Mouse (Mus musculus) WW6 (cell line): ENCODE results near the gene C1qtnf7.

Experiments
- DNase-seq: peaks from one replicate; pipeline ENCODE4 v3.0.0-alpha.2; 2013; ENCODE audit warnings: low read depth, low spot score

C1qtnf7 gene

DNA sequence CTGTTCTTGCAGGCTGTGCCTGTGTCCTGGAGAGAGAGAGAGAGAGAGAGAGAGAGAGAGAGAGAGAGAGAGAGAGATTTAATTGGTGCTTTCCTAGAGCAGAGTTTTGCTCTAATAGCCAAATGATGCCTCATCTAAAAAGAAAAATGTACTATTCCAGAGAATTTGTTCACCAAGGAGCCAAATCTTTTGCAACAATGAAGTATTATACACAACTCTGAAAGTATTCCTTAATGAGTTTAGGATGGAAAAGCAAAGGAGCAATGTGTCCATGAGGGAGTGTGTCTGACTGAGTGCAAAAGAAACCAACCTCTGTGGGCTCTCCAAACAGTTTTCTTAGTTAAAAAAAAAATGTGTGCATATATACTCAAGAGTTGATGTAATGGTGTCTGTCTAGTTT, 24.5 kb downstream of the C1qtnf7 start:
- no peak for DNase-seq

DNA sequence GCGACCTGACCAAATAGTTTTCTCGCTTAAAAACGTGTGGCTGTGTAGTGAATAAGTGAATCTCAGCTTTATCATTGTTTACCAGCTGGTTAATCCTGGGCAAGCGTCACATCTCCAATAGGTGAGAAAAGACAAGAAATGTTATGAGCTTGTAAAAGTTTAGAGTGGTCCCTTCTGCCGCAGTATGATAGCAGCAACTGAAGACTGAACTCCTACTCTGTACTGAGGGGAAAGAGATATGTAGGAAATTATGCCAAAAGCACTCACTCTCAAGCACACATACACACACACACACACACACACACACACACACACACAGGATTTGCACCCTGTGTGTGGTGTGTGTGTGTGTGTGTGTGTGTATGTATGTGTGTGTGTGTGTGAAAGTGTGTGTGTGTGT, 26.2 kb downstream of the C1qtnf7 start:
- no peak for DNase-seq

- DNase-seq = no peak
These were observed 27.0 kb downstream of the C1qtnf7 start for GRCm38 (mm10) chr5:43542246-43542845.

DNA sequence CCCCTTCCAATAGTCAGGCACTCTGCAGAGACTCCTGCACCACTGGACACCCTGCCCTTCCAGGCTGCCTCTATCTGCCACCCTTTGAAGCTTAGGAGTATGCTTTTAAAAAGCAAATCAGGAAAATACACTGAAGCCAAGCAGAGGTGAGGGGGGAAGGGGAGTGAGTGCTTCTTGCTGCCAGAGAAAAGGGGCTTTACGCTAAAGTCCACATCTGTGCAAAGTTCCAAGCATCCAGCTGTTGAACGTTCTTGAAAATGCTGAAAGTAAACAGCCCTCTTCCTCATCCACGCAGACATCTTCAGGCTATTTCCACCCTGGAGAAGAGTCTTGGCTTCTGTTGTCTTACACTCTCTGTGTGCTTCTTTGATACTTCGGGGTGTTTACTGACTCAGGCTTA, 34.6 kb downstream of the C1qtnf7 start:
- DNase-seq = no peak

DNA sequence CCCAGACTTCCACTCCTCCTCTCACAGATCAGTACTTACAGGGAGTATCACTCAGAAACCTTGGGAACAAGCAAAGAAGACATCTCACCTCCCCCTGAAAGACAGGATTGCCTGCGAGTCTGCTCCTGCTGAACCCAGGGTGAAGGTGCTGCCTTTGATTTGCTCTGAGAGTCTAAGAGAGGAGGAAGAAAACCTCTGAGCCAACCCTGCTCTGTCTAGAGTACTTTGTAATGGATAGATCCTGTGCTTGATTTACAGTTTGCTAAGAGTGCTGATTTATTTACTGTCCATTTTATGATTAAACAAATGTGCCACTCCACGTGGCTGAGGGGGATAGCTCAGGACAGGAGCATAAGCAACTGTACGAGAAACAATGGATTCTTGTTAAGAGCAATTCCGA, 35.1 kb downstream of the C1qtnf7 start:
- no peak for DNase-seq

- no peak for DNase-seq
These were observed 39.5 kb downstream of the C1qtnf7 start for GRCm38 (mm10) chr5:43554871-43555270.

- no peak for DNase-seq
These were observed 40.1 kb downstream of the C1qtnf7 start for GRCm38 (mm10) chr5:43555406-43555805.

DNA sequence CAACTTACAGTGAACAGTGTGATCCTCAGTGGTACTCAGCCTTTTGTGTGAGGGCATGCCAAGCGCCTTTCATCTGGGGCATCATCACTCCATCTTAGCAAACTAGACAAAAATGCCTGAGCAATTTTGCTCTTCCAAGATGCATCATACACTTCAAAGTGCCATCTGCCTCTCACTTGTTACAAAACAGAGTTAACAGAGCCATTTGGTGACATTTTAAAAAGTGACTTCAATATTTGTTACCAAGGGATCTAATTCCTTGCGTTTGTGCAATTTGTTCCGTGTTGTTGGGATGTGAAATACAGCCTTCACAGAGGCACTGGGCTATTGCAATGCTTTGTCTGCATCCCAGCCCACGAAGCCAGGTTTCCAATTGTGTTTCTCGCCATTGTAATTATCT, 42.1 kb downstream of the C1qtnf7 start:
- no peak for DNase-seq

DNA sequence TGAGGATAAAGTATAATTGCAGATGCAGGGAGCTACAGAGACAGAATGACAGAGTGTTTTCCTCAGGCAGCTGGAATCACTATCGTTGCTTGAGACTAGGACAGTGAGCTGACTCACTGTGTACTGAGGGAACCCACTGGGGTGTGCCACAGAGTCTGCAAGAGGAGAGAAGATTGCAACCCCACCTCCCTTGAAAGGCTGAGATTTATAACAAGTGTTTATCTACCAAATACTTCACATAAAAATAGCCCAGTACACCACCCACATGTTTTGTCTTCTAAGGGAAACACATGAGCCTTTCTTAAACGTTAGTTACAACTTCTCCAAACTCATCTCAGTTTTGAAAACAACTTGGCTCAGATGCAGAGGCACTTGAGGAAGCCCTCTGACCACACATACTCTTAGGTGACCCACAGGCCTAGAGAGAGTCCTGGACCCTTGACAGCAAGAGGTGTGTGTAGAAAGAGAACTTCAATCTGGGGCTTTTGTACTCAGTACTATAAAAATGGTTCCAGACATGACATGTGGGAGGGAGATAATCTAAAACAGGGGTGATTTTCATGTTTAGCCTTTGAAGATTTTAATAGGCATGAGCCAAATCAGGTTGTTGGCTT, 46.4 kb downstream of the C1qtnf7 start:
- no peak for DNase-seq

GRCm38 (mm10) chr5:43569720-43570359, 54.5 kb downstream of the C1qtnf7 start:
- no peak for DNase-seq

- DNase-seq = no peak
These were observed 67.5 kb downstream of the C1qtnf7 start for GRCm38 (mm10) chr5:43582876-43583275.

DNA sequence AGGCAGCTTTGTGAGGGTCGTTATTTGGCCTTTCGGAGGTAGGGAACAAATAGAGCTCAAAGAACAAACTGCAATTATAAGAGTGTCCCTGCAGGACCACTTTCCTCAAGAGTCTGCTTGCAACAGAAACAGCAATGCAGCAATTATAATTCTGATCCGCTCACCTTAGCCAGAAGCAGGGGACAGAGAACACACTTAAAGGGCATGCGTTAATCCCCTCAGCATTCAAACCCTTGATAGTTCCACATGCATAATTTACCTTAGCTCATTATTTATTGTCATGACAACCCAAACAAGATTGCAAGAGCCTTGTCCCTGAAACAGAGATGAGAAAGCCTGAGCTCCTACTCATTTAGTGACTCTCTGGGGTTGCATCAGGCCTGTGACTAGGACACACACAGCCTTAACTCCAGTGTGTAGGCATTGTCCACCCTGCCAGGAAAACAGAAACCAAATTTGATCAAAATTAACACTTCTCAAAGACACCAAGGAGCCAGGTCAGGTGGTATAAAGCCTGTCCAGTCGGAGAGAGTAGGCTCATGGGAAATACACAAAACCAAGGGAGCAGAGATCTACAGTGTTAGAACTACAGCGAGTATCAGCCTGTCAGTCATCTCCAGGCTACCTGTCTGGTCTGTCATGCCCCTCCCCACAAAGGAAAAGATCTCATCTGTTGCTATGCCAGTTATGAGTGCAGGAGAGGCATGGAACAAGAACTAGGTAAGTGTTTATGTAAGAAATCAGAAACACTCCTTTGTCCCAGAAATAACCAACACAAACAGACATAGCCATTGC, 68.2 kb downstream of the C1qtnf7 start:
- DNase-seq = no peak

- no peak for DNase-seq
These were observed 69.1 kb downstream of the C1qtnf7 start for GRCm38 (mm10) chr5:43584464-43584863.

GRCm38 (mm10) chr5:43585406-43586245, 70.3 kb downstream of the C1qtnf7 start:
- no peak for DNase-seq

DNA sequence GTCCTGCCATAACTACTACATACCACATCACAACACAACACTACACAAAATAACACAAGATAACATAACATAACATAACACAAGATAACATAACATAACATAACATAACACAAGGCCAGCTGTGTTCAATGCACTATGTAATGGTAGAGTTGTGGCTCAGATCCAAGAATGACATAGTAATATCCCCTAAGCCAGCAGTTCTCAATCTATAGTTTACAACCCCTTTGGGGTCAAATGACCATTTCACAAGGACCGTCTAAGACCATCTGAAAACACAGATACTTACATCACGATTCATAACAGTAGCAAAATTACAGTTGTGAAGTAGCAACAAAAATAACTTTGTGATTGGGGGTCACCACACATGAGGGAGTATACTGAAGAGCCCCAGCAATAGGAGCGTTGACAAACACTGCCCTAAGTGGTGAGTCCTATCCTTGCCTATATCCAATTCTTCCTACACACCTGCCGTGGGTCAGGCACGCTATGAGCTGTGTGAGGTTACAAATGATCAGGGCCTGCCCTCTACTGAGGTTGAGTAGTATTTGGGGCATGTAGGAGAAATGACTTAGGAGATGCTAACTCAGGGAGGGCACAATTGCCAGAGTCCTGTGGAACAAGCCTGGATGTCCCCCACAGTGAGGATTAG, 73.6 kb downstream of the C1qtnf7 start:
- DNase-seq = no peak

DNA sequence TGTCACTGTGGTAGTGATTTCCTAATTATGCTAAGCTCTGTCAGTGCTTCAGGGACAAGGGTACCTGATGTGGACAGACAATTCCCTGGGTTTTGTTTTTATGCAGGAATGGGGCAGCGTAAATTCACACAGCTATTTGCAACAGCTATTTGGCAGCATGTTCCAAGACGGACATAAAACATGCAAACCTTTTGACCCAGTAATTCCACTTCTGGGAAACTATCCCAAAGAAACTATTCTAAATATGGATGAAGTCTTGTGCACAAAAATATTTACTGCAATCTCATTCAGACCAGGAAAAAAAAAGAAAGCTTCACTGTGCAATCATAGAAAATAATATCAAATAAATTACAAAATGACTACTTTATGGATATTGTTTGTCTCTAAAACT, 74.1 kb downstream of the C1qtnf7 start:
- no peak for DNase-seq

DNA sequence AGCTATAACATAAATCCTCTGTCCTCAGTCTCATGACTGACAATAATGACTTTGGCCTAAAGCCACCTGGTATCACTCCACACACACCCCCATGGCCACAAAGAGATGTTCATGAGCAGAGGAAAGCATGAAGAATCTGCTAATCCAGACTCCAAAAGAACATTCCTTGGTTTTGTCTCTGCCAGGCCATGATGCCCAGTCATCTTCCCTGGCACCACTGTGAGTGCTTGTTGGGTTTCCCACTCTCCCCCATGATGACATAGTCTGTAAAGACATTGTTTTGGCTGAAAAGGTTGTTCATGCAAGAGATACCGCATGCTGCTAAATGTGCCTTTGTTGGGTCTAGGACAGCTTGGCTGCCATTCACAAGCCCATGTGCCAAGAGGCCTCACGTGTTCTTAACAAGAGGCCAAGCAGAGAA, 75.0 kb downstream of the C1qtnf7 start:
- DNase-seq = no peak

DNA sequence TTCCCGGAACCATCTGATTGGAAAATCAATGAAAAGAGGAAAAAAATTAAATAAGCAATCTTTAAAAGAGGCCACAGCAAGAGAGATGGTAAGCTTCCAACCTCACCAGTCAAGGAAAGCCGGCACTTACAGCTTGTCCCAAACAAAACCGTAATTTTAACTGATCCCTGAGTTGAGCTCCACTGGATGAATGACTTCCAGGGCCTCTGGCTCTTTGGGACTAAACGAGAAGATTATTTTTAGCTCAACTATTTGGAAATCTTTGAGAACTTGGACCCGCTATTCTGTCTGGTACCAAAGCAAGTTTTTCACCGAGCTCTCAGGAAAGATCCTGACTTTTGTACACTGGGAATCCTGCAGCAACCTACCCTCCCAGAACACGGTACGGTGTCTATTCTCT, 86.3 kb downstream of the C1qtnf7 start:
- DNase-seq = no peak

DNA sequence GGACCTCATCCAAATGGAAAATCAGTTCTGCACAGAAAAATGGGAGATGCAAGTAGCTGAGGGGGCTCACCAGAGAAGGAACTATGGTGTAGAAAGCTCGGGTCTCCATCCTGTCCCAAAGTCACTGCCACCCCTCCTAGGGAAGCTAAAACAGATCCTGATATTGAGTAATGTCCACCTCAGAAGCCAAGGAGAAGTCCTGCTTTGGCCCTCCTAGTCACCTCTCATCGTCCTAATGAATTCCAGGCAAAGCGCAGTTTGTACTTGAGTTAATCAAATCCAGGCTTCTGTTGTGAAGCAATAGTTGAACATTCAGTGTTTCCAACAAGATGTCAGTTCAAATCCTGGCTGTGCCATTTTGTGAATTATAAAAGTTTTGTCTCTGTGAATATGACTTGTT, 87.2 kb downstream of the C1qtnf7 start:
- DNase-seq = no peak

GRCm38 (mm10) chr5:43603559-43603958, 88.2 kb downstream of the C1qtnf7 start:
- no peak for DNase-seq

- no peak for DNase-seq
These were observed 92.7 kb downstream of the C1qtnf7 start for GRCm38 (mm10) chr5:43608073-43608472.
